Mouse (Mus musculus) erythroblast, embryonic 14.5 days (primary cell): ENCODE data around the gene Kctd13.

ENCODE experiments used
- GATA1 ChIP-seq: IDR thresholded peaks from 2 replicates; pipeline ENCODE4 v1.6.1; 2012; ENCODE audit warnings: low read length, inconsistent platforms, mixed read lengths
- TAL1 ChIP-seq: IDR thresholded peaks from 3 replicates; pipeline ENCODE4 v1.6.1; 2012; ENCODE audit warnings: low read length, inconsistent platforms, mixed read lengths

DNA sequence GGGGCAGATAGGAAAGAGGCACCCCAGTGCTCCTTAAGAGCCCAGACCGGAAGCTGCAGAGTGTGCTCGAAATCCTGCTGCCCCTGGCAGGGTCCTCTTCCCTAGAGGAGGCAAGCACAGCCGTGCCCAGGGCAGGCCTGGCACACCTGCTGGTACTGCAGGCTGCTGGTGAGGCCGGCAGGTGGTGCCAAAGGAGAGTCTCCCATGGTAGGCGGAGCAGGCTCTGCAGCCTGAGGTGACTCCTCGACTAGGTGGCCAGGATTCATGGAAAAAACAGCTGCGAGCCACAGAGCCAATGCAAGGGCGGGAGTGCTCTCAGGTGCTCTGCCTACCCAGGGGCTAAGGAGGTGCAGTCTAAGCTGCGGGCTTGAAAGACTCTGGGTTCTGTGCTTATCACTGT lies 57.6 kb downstream of the Kctd13 start:
- TF ChIP-seq GATA1 (no peak), TAL1 (no peak)
